Mouse (Mus musculus) forebrain, embryonic 11.5 days (tissue): Measurements from ENCODE around the gene Hnrnpab. TPM values are rescaled to one million over a fixed set of nuclear protein-coding genes. Genes with fewer than 3 reads are reported as not detected.

ENCODE experiments used
- ATAC-seq: fragments of 200-750 bp; cut with Nextera tagmentation; replicated peaks from 2 replicates; pipeline ENCODE4 v1.8.0; 2017; ENCODE audit warnings: moderate TSS enrichment; ENCODE audit not compliant: low FRiP score
- DNase-seq: peaks from one replicate; pipeline ENCODE4 v3.0.0-alpha.2; 2017; ENCODE audit warnings: low spot score
- H3K27ac ChIP-seq: fragments of 300-500 bp; sonication (generic); 2 replicates; pipeline ENCODE4 v1.5.1; 2014; ENCODE audit warnings: low read depth, low read length
- H3K27me3 ChIP-seq: fragments of 300-500 bp; sonication (generic); 2 replicates; pipeline ENCODE4 v1.6.1; 2014; ENCODE audit warnings: mild to moderate bottlenecking, low read length, mixed read lengths; ENCODE audit not compliant: control insufficient read depth, insufficient read depth
- H3K36me3 ChIP-seq: fragments of 300-500 bp; sonication (generic); 2 replicates; pipeline ENCODE4 v1.6.1; 2014; ENCODE audit warnings: mild to moderate bottlenecking, low read length, moderate library complexity, mixed read lengths; ENCODE audit not compliant: control insufficient read depth, insufficient read depth
- H3K4me1 ChIP-seq: fragments of 300-500 bp; sonication (generic); replicated peaks from 2 replicates; pipeline ENCODE4 v1.6.1; 2014; ENCODE audit warnings: low read length, mixed read lengths; ENCODE audit not compliant: control insufficient read depth, insufficient read depth
- H3K4me2 ChIP-seq: fragments of 300-500 bp; sonication (generic); 2 replicates; pipeline ENCODE4 v1.6.1; 2014; ENCODE audit warnings: low read depth, mild to moderate bottlenecking, low read length, moderate library complexity, mixed read lengths; ENCODE audit not compliant: severe bottlenecking
- H3K4me3 ChIP-seq: fragments of 300-500 bp; sonication (generic); 2 replicates; pipeline ENCODE4 v1.5.1; 2014; ENCODE audit warnings: low read depth, low read length
- H3K9ac ChIP-seq: fragments of 300-500 bp; sonication (generic); 2 replicates; pipeline ENCODE4 v1.6.1; 2014; ENCODE audit warnings: low read length
- H3K9me3 ChIP-seq: fragments of 300-500 bp; sonication (generic); 2 replicates; pipeline ENCODE4 v1.6.1; 2016; ENCODE audit warnings: low read length, mixed read lengths; ENCODE audit not compliant: control insufficient read depth
- WGBS: fragments of 180-500 bp; shearing (Covaris S2); extraction: QIAGEN DNeasy Blood & Tissue Kit; methylation state at CpG from one replicate; pipeline ENCODE4 v1.1.7; 2014; 5-methylcytosine and 5-hydroxymethylcytosine counted together
- polyA plus RNA-seq: library from polyadenylated mRNA; unstranded; fragments of >200 nt; fragmentation: Nextera tagmentation; extraction: Ambion mirVana; gene quantifications from 2 replicates; pipeline ENCODE4 v1.2.1, GENCODE M21; 2014

Hnrnpab gene
- polyA plus RNA-seq, 1 experiment from 2014 or later, result 830 TPM

- H3K4me2 ChIP-seq, result peak overlapping the region; percentile 94
- peak overlapping the region; percentile 69 for H3K9ac ChIP-seq
- peak overlapping the region; percentile 53 for H3K4me3 ChIP-seq
- 25% methylated on average over 11 of the region's 11 CpGs for WGBS
- H3K27ac ChIP-seq, result no peak overlapping the region; the same call in 1 of the 2 replicates
- DNase-seq (peak; percentile 55), ATAC-seq (0 out of 2 replicates have a peak, but pooled peaks have one; percentile 11)
- H3K9me3 ChIP-seq, result no peaks in the 10 kb centered on the region
- H3K36me3 ChIP-seq, result peaks cover 2% of the 10 kb centered on the region; the same call in 1 of the 2 replicates
- H3K4me1 ChIP-seq, result peaks cover 22% of the 10 kb centered on the region; the same call in 1 of the 2 replicates
- peaks cover 7% of the 10 kb centered on the region; the same call in 1 of the 2 replicates for H3K27me3 ChIP-seq
These were observed 42.7 kb upstream of the Hnrnpab start for GRCm38 (mm10) chr11:51649111-51649888.

DNA sequence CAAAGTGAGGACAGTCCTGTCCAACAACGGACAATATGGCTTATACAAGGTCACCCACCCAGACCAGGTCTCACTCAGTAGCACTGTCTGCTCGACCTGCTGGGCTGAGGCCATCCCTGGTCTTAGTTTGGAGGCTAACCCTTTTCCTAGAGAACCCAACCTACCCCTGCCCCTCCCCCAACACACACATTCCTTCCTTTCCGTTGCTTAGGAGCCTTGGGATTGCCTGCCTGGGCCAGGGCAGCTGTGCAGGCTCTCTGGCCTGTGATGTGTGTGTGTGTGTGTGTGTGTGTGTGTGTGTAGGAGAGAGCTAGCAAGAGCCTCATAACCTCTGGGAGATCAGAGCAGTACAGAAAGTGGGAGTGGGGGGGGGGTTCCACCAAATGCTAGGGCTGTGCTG lies 41.9 kb upstream of the Hnrnpab start:
- peaks cover 2% of the 10 kb centered on the region; the same call in 1 of the 2 replicates for H3K36me3 ChIP-seq
- peaks cover 22% of the 10 kb centered on the region; the same call in 1 of the 2 replicates for H3K4me1 ChIP-seq
- no peaks in the 10 kb centered on the region for H3K9me3 ChIP-seq
- WGBS, result 27% methylated on average over 3 of the region's 3 CpGs
- H3K27me3 ChIP-seq, result peaks cover 7% of the 10 kb centered on the region; the same call in 1 of the 2 replicates
- 0 out of 2 replicates have a peak overlapping the region, but pooled peaks have one; percentile 2 for H3K9ac ChIP-seq
- H3K27ac ChIP-seq, result no peak overlapping the region; the same call in 1 of the 2 replicates
- H3K4me2 ChIP-seq, result peak overlapping the region; percentile 1; the same call in 1 of the 2 replicates
- peak; percentile 37 for ATAC-seq
- peak; percentile 76 for DNase-seq
- H3K4me3 ChIP-seq, result peak overlapping the region; percentile 10; the same call in 1 of the 2 replicates

DNA sequence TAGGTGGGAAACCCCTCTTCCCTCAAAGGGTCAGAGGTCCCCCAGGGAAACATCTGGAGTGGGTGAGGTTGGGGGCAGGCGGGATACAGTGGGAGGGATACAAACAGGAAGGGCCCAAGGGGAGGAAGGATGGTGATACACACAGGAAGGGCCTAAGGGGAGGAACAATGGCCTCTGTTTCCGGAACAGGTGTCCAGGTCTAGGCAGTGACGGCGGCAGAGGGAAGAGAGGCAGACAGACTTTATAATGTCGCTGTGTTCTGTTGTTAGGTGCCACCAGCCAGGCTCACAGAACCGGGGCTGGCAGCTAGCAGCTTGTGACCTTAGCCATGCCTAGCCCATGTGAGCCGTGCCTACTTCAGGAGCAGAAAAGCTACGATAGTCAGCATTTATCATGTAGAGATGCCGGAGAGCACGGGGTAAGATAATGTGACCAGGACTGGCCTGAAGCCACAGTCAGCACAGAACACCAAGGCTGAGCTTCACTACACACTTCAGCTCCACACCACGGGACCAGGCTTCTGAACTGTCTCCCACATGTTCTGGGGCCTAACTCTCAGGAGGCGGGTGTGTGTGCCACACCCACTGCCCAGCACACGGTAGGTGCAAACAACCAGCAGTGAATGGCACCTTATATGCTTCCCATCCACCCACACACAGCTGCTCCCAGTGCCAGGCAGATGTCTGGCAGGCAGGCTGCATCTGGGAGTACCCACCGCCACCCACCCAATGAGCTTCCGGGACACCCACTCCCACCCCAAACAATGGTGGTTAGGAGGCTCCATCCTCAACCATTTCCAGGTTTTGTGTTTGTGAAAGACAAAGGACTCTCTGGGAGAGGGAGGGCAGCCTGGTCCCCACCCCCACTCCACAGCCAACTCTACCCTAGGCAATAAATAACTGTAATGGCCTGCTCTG lies 40.4 kb upstream of the Hnrnpab start:
- no peaks in the 10 kb centered on the region for H3K9me3 ChIP-seq
- no peak overlapping the region for H3K27ac ChIP-seq
- peaks cover 2% of the 10 kb centered on the region; the same call in 1 of the 2 replicates for H3K36me3 ChIP-seq
- no peak overlapping the region for H3K4me2 ChIP-seq
- 87% methylated on average over 15 of the region's 15 CpGs for WGBS
- H3K4me3 ChIP-seq, result no peak overlapping the region
- H3K27me3 ChIP-seq, result peaks cover 7% of the 10 kb centered on the region; the same call in 1 of the 2 replicates
- H3K4me1 ChIP-seq, result peaks cover 22% of the 10 kb centered on the region; the same call in 1 of the 2 replicates
- no peak overlapping the region for H3K9ac ChIP-seq
- ATAC-seq, result no peak
- peak; percentile 46 for DNase-seq

- Histone ChIP-seq H3K4me3 (no peak overlapping the region), H3K36me3 (peaks cover 2% of the 10 kb centered on the region; the same call in 1 of the 2 replicates), H3K4me1 (peaks cover 22% of the 10 kb centered on the region; the same call in 1 of the 2 replicates), H3K9me3 (no peaks in the 10 kb centered on the region), H3K9ac (no peak overlapping the region), H3K27ac (no peak overlapping the region), H3K4me2 (no peak overlapping the region), H3K27me3 (peaks cover 7% of the 10 kb centered on the region; the same call in 1 of the 2 replicates)
- DNase-seq (no peak), ATAC-seq (no peak)
- WGBS, result 82% methylated on average over 7 of the region's 7 CpGs
These were observed 39.6 kb upstream of the Hnrnpab start for GRCm38 (mm10) chr11:51646245-51646644.

DNA sequence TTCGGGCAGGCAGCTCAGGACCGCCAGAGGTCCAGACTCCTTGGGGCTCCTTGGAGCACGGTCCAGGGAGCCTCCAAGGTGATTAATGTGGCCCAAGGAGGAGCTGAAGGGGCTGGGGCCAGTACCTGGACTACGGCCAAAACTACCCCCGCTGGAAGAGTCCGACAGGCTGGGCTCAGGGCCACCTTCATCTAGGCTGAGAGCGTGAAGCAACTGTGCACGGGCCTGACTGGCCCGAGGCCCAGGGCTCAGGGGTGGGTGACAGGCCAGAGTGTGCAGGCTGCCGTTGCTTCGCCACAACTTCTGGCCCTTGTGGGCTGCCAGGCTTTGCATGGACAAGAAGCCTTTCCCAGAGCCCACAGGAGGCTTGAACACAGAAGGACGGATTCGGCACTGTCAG lies 38.6 kb upstream of the Hnrnpab start:
- 92% methylated on average over 13 of the region's 13 CpGs for WGBS
- Histone ChIP-seq H3K27ac (no peak overlapping the region), H3K9ac (no peak overlapping the region), H3K4me3 (no peak overlapping the region), H3K9me3 (no peaks in the 10 kb centered on the region), H3K36me3 (peaks cover 2% of the 10 kb centered on the region; the same call in 1 of the 2 replicates), H3K4me1 (peaks cover 16% of the 10 kb centered on the region; the same call in 1 of the 2 replicates), H3K4me2 (no peak overlapping the region), H3K27me3 (peaks cover 7% of the 10 kb centered on the region; the same call in 1 of the 2 replicates)
- ATAC-seq (no peak), DNase-seq (no peak)

DNA sequence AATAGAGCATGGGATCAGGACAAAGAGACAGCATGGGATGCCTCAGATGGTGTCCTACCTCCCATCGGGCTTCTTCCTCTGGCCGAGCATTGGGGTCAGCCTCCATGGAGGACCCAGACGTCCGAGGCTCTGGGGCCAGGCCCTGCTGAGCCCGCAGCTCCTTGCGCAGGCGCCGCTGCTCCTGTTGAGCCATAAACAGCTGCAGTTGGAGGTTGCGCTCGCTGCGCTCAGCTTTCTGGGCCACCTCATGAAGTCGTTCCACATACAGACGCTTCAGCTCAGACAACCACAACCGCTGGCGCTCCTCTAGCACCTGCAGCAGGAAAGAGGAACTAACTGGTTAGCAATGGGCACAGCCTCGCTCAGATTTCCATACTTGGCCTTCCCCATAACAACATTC lies 37.6 kb upstream of the Hnrnpab start:
- 76% methylated on average over 16 of the region's 16 CpGs for WGBS
- no peak overlapping the region for H3K4me2 ChIP-seq
- H3K9ac ChIP-seq, result no peak overlapping the region
- H3K36me3 ChIP-seq, result peaks cover 2% of the 10 kb centered on the region; the same call in 1 of the 2 replicates
- ATAC-seq, result no peak
- no peaks in the 10 kb centered on the region for H3K9me3 ChIP-seq
- no peak overlapping the region for H3K4me3 ChIP-seq
- peaks cover 7% of the 10 kb centered on the region; the same call in 1 of the 2 replicates for H3K4me1 ChIP-seq
- no peak for DNase-seq
- no peak overlapping the region for H3K27ac ChIP-seq
- H3K27me3 ChIP-seq, result no peaks in the 10 kb centered on the region; the same call in 1 of the 2 replicates

DNA sequence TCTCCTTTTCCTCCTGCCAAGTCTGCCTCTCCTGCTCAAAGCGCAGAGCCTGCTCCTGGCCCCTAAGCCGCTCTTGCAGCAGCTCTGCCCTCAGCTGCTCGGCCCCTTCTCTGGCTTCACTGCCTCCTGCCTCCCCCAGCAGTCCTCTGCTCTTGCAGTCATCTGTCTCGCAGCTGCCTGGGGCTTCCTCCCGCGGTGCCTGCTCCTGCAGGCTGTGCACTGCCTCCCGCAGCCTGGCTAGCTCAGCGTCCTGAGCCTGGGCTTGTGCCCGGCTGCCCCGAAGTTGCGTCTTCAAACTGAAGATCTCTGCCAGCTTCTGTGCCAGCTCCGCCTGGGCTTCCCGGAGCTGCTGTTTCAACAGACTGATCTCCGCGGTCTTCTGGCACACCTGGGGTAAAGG lies 37.1 kb upstream of the Hnrnpab start:
- ATAC-seq (no peak), DNase-seq (no peak)
- H3K36me3 ChIP-seq, result peaks cover 2% of the 10 kb centered on the region; the same call in 1 of the 2 replicates
- H3K4me2 ChIP-seq, result no peak overlapping the region
- no peak overlapping the region for H3K4me3 ChIP-seq
- no peaks in the 10 kb centered on the region for H3K27me3 ChIP-seq
- 49% methylated on average over 15 of the region's 15 CpGs for WGBS
- no peaks in the 10 kb centered on the region for H3K9me3 ChIP-seq
- no peak overlapping the region for H3K9ac ChIP-seq
- H3K27ac ChIP-seq, result no peak overlapping the region
- H3K4me1 ChIP-seq, result peaks cover 3% of the 10 kb centered on the region; the same call in 1 of the 2 replicates

DNA sequence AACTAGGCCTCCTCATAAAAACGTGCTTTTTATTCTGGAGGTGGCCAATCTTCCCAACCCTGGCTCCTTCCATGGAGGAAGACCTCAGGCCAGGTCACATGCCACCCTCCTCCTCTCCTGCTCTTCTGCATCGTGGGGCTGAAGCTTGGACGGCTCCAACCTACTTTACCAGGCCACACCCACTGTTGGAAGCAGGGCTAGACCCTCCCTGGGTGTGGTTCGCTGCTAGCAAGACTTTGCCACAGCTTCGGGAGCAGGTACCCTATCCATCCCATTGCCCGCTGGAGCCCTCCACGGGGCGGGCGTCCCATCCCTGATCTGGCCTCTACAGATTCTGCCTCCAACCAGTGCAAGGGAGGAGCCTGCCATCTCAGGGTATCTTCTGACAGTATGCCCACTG lies 36.6 kb upstream of the Hnrnpab start:
- peaks cover 2% of the 10 kb centered on the region; the same call in 1 of the 2 replicates for H3K36me3 ChIP-seq
- no peak for ATAC-seq
- H3K9ac ChIP-seq, result no peak overlapping the region
- no peaks in the 10 kb centered on the region for H3K9me3 ChIP-seq
- no peaks in the 10 kb centered on the region; the same call in 1 of the 2 replicates for H3K4me1 ChIP-seq
- no peak overlapping the region for H3K4me3 ChIP-seq
- WGBS, result 81% methylated on average over 9 of the region's 9 CpGs
- H3K27ac ChIP-seq, result no peak overlapping the region
- DNase-seq, result no peak
- H3K27me3 ChIP-seq, result no peaks in the 10 kb centered on the region
- H3K4me2 ChIP-seq, result no peak overlapping the region
